Mouse (Mus musculus) hindbrain, embryonic 13.5 days (tissue): Measurements from ENCODE around the gene Vmn2r42. TPM values are rescaled to one million over a fixed set of nuclear protein-coding genes. Genes with fewer than 3 reads are reported as not detected.
"Not testable (repeated sequence)": the region's sequence is repeated elsewhere in the genome, so short reads cannot be mapped to it uniquely, and the experiment has no call there.

Experiments
- ATAC-seq: fragments of 200-750 bp; cut with Nextera tagmentation; 2 replicates; pipeline ENCODE4 v1.8.0; 2017; ENCODE audit warnings: moderate TSS enrichment; ENCODE audit not compliant: low FRiP score
- H3K27ac ChIP-seq: fragments of 300-500 bp; sonication (generic); 2 replicates; pipeline ENCODE4 v1.5.1; 2015; ENCODE audit warnings: inconsistent platforms, mild to moderate bottlenecking, moderate library complexity
- H3K27me3 ChIP-seq: fragments of 300-500 bp; sonication (generic); 2 replicates; pipeline ENCODE4 v1.6.1; 2015; ENCODE audit warnings: mild to moderate bottlenecking, inconsistent platforms
- H3K36me3 ChIP-seq: fragments of 300-500 bp; sonication (generic); 2 replicates; pipeline ENCODE4 v1.6.1; 2015; ENCODE audit warnings: mild to moderate bottlenecking, inconsistent platforms
- H3K4me1 ChIP-seq: fragments of 300-500 bp; sonication (generic); replicated peaks from 2 replicates; pipeline ENCODE4 v1.6.1; 2015; ENCODE audit warnings: inconsistent platforms
- H3K4me2 ChIP-seq: fragments of 300-500 bp; sonication (generic); 2 replicates; pipeline ENCODE4 v1.6.1; 2015; ENCODE audit warnings: inconsistent platforms, mild to moderate bottlenecking, moderate library complexity
- H3K4me3 ChIP-seq: fragments of 300-500 bp; sonication (generic); 2 replicates; pipeline ENCODE4 v1.5.1; 2015; ENCODE audit warnings: mild to moderate bottlenecking, inconsistent platforms
- H3K9ac ChIP-seq: fragments of 300-500 bp; sonication (generic); 2 replicates; pipeline ENCODE4 v1.6.1; 2015; ENCODE audit warnings: mild to moderate bottlenecking, inconsistent platforms
- H3K9me3 ChIP-seq: fragments of 300-500 bp; sonication (generic); 2 replicates; pipeline ENCODE4 v1.6.1; 2016; ENCODE audit warnings: inconsistent platforms
- WGBS: fragments of 180-500 bp; shearing (Covaris S2); methylation state at CpG from one replicate; pipeline ENCODE4 v1.1.7; 2015; 5-methylcytosine and 5-hydroxymethylcytosine counted together
- polyA plus RNA-seq: library from polyadenylated mRNA; unstranded; fragments of >200 nt; fragmentation: Nextera tagmentation; extraction: Ambion mirVana; gene quantifications from 2 replicates; pipeline ENCODE4 v1.2.1, GENCODE M21; 2015

The Vmn2r42 gene
- not detected in 2 replicates for polyA plus RNA-seq

DNA sequence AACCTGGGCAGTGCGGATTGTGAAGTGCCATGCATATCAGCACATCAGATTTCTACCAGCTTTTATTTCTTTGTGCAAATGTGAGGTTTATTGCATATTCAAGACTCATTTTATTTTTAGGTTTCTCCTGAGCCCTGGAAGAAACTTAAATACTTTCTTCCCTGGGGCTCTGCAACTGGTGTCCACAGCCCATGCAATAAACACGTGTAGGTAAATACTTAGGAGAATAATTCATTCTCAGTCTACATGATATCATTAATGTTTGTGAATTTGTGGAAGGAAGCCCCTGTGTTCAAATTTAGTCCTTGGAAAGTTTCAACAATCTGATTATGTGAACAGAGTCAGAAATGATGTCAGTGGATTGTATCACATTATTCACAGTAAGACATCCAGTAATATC is at the start of gene Vmn2r42:
Gene Vmn2r42, minus strand, starts transcription at position 101 of the 400 bp plus-strand sequence.
- H3K9ac ChIP-seq, H3K4me2 ChIP-seq, H3K9me3 ChIP-seq, ATAC-seq, H3K4me3 ChIP-seq, H3K27me3 ChIP-seq, H3K36me3 ChIP-seq, H3K4me1 ChIP-seq, H3K27ac ChIP-seq: not testable (repeated sequence)
- WGBS: no CpG with 5 or more reads among the region's 2 CpGs

GRCm38 (mm10) chr7:8161554-8161953 is 38.6 kb downstream of the Vmn2r42 start, which contains the start of gene Vmn2r41:
Vmn2r41 (minus strand) TSS chr7:8161654.
- not testable (repeated sequence) for H3K4me2 ChIP-seq, H3K36me3 ChIP-seq, H3K27me3 ChIP-seq, H3K9ac ChIP-seq, ATAC-seq, H3K27ac ChIP-seq, H3K9me3 ChIP-seq, H3K4me1 ChIP-seq, H3K4me3 ChIP-seq
- no CpG with 5 or more reads among the region's 1 CpGs for WGBS

Other genes starting within 250 kb of the Vmn2r42 start
- not detected in 2 replicates for gene Vmn2r41, start 38.7 kb downstream of the Vmn2r42 start, polyA plus RNA-seq
- gene Vmn2r43, start 60.3 kb upstream of the Vmn2r42 start, polyA plus RNA-seq: not detected in 2 replicates
- not detected in 2 replicates for gene Vmn2r44, start 183.0 kb upstream of the Vmn2r42 start, polyA plus RNA-seq